Mouse (Mus musculus) liver, adult (tissue): Measurements from ENCODE around the gene Gpr37l1.

Experiments
- GATA4 ChIP-seq: IDR thresholded peaks from 2 replicates; pipeline ENCODE4 v1.6.1; 2014; ENCODE audit warnings: mild to moderate bottlenecking, low read length; ENCODE audit not compliant: insufficient replicate concordance

The Gpr37l1 gene

DNA sequence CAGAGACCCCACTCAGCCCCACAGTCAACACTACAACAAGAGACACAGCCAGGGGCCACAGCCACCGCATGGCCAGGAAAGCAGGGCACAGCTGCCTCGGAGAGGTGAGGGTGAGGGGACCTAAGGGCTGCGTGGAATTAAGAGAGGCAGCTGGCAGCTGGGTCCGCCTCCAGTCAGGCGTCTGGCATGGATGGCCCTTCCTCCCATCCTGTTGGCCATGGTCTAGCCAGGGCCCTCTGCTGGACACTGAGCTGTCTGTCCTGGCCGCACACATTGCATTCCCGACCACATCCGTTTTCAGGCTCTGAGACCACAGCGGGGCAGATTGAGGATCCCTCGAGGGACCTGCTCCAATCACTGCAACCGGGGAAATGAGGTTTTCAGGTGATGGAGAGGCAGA is at the start of gene Gpr37l1:
Gene Gpr37l1, minus strand, starts transcription at position 247 of the 400 bp plus-strand sequence.
- no peak for TF ChIP-seq GATA4

GRCm38 (mm10) chr1:135213772-135214640 is 46.5 kb upstream of the Gpr37l1 start:
- TF ChIP-seq GATA4 = no peak

- TF ChIP-seq GATA4 = no peak
Observed at GRCm38 (mm10) chr1:135210421-135210820, 42.9 kb upstream of the Gpr37l1 start.

DNA sequence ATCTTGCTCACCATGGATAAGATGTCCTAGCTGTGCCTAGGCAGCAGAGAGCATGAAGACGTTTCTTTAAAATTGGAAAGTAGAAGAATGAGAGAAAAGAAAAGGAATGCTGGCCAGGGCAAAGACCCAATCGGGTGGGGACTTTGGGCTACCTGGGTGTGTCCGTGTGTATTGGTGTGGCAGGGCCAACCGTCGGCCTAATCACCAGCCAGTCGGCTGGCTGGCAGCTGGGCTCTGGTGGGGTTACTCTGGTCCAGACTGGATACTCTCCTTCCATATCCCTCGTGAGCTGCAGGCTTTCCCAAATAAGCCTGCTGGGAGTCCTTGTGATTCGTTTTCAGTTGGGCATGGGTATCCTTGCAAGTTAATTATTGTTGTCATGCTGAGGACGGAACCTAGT is 41.2 kb upstream of the Gpr37l1 start:
- no peak for TF ChIP-seq GATA4

- no peak for TF ChIP-seq GATA4
Observed at GRCm38 (mm10) chr1:135206586-135207339, 39.3 kb upstream of the Gpr37l1 start.

DNA sequence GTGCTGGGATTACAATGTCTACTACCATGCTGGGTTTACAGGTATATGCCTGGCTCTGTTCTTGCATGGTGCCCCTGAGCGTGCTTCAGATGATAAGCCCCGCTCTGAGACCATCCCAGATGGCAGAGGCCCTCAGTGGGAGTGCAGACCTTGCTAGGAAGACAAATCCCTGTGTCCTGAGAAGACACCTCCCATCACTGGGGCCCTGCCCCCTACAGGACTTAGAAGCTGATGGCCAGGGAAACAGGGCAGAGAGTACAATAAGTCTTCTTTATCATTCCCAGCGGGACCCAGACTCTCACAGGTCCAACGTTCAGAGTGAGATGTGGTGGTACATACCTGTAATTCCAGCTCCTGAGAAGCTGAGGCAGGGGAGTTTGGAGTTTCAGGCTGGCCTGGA is 37.8 kb upstream of the Gpr37l1 start:
- TF ChIP-seq GATA4 = no peak

- TF ChIP-seq GATA4 = no peak
Observed at GRCm38 (mm10) chr1:135204196-135205126, 37.0 kb upstream of the Gpr37l1 start.

DNA sequence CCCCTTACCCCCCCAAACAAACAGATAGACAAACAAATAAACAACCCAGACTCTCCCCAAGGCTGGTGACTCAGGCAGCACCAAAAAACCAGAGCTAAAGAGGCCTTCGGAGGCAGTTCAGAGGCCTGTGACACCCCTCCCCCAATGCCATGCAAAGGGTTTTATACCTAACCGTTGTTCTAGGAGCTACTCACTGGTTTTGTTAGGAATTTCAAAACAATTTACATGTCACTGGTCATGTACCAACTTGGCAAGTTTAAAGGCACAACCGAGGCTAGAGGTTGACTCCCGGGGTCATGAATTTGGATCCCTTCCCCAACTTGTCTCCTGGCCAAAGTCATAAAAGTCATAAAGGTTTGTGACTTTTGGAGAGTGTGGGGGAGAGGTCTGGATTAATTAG is 32.9 kb upstream of the Gpr37l1 start:
- TF ChIP-seq GATA4 = no peak

DNA sequence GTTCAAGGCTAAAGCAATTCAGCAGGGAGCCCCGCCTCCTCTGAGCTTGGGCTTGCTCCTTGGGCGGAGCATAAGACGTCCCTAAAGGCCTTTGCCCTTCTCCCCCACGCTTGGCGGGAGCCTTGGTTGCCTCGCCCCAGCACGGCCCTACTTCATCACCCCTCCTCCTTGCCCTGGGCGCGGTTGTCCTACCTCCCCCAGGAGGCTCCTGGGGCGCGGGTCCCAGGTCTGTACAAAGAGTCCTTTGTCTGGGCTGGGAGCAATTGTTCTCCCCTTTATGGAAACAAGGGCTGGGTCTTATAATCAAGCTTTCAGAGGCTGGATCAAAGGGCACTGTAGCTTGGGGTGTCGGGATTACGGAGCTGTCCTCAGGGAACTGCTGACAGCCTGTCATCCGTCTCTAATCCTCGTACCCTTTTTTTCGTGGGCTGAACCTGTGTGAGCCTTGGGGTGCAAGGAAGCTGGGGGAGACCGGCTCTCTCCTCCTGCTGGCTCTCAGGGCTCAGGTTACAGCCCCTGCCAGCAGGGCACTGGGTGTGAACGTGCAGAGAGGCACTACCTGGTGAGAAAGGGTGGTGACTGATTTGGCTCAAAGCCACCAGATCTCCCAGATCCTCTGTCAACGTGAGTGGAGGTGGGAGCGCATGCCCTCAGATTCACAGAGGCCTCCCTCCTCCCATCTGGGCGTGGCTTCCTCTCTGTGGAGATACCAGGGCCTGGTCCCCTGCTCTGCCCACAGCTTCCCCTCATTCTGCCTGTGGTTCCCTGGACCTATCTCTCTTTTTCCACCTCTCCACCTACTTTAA is 31.7 kb upstream of the Gpr37l1 start:
- no peak for TF ChIP-seq GATA4

DNA sequence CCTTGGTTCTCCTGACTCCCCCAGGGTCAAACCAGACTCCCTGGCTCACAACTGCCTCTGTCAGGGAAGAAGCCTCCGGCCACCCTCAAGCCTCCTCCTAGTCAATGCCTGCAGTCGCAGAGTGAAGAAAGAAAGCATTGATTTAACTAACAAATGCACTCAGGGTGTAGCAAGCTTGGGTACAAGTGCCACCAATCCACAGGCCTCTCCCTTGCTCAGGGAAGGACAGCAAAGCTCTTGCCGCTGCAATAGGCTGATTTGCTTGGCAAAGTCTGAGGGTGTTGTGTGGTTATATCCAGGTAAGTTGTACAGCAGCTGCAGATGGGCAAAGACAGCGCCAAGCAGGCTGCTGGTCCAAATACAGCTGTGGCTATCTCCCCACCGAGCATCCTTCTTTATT is 30.9 kb upstream of the Gpr37l1 start:
- TF ChIP-seq GATA4 = no peak

GRCm38 (mm10) chr1:135195907-135196440 is 28.5 kb upstream of the Gpr37l1 start:
- TF ChIP-seq GATA4 = no peak

GRCm38 (mm10) chr1:135189186-135189585 is 21.7 kb upstream of the Gpr37l1 start:
- no peak for TF ChIP-seq GATA4

DNA sequence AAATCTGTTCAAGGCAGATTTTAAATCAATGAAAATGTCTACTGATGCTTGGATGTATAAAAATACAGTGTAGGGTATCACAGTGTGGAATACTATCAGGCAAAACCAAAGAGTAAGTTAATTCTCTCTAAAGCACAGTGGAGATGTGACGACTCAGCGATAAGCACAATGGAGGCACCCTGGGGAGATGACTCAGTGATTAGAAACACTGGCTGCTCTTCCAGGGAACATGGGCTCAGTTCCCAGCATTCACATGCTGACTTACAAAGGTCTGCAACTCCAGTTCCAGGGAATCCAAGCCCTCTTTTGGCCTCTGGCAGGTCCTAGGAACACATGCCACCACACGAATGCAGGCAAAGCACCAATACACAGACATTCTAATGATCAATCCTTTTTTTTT is 20.7 kb upstream of the Gpr37l1 start:
- no peak for TF ChIP-seq GATA4

DNA sequence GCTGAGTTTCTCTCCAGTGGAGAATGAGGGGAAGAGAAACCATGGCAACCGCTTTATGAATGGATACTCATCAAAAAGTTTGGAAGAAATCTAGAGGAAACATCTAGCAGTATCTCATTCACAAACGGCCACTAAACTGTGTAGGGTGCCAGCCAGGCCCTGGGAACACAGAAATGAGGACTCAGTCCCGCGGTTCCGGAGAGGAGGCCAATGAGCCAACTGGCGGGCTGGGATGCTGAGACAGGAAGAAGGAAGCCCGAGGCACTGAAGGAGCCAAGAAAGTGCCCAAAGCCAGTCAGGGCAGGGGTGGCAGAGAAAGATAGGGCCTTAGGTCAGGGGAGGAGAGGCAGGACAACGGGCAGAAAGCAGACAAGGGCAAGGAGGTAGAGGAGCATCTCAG is 18.9 kb upstream of the Gpr37l1 start:
- TF ChIP-seq GATA4 = no peak
